ENCODE assay signal across 8 mouse cellular contexts in genomic region chr5:4023742-4024681, GRCm38 (mm10).
DNase-seq lines count a peak whose midpoint lies in the region; ATAC-seq and TF ChIP-seq lines count a peak whose summit lies in the region.

No protein-coding gene starts in this region.

- H3ac ChIP-seq in C2C12 (ENCODE audit: control insufficient read depth, insufficient read length, low read depth) = peak overlapping the region; percentile 8

- peak overlapping the region; percentile 66 for H3K27ac ChIP-seq in embryonic facial prominence, embryonic 12.5 days
- peak overlapping the region; percentile 75 for H3K27ac ChIP-seq in lung, embryonic 15.5 days

- peak; percentile 21 for DNase-seq in Muller cell, postnatal 12 days (ENCODE audit: inconsistent ontology term)
- peak; percentile 32 to 38 for DNase-seq in heart, postnatal 36 days
- DNase-seq in spleen, postnatal 4 days (ENCODE audit: low spot score in 2 of 2) = no peak
- no peak for DNase-seq in layer of hippocampus, postnatal 14 days (ENCODE audit: low spot score in 2 of 2)
- no peak for DNase-seq in frontal cortex, postnatal 36 days (ENCODE audit: low spot score in 2 of 2)

- no peak overlapping the region for H3K9ac ChIP-seq in embryonic facial prominence, embryonic 12.5 days
- H3K9ac ChIP-seq in lung, embryonic 15.5 days = no peak overlapping the region

- peaks cover 8% of the 10 kb centered on the region; the same call in 1 of the 2 replicates for H3K4me1 ChIP-seq in embryonic facial prominence, embryonic 12.5 days
- H3K4me1 ChIP-seq in lung, embryonic 15.5 days = peaks cover 9% of the 10 kb centered on the region; the same call in 1 of the 2 replicates

- no peaks in the 10 kb centered on the region for H3K27me3 ChIP-seq in C2C12 (ENCODE audit: control insufficient read depth, insufficient read depth, insufficient read length)
- no peaks in the 10 kb centered on the region for H3K27me3 ChIP-seq in embryonic facial prominence, embryonic 12.5 days
- no peaks in the 10 kb centered on the region for H3K27me3 ChIP-seq in lung, embryonic 15.5 days

- intact Hi-C loops in heart, postnatal 36 days (cut with DNase I) = loop anchor here (2.0 kb wide), 1 partner anchor 15 kb away; no protein-coding TSS in a partner anchor

- no peaks in the 10 kb centered on the region for H3K36me3 ChIP-seq in C2C12 (ENCODE audit: control insufficient read depth, insufficient read depth)
- peaks cover 16% of the 10 kb centered on the region; the same call in 1 of the 2 replicates for H3K36me3 ChIP-seq in embryonic facial prominence, embryonic 12.5 days
- 0 out of 2 replicates have a peak, but pooled peaks cover 3% of the 10 kb centered on the region for H3K36me3 ChIP-seq in lung, embryonic 15.5 days

- H3K79me3 ChIP-seq in C2C12 (ENCODE audit: low read depth) = no peaks in the 10 kb centered on the region

- H3K4me2 ChIP-seq in embryonic facial prominence, embryonic 12.5 days (replicated peaks) = peak overlapping the region; percentile 29; the same call in 1 of the 2 replicates
- peak overlapping the region; percentile 45 for H3K4me2 ChIP-seq in lung, embryonic 15.5 days

- TF ChIP-seq CTCF in C2C12 (IDR thresholded peaks at IDR 0.05; ENCODE audit: control insufficient read depth, insufficient read depth, insufficient read length) = no peak

- ATAC-seq in embryonic facial prominence, embryonic 12.5 days (ENCODE audit: insufficient number of reproducible peaks, insufficient read depth, low FRiP score, low TSS enrichment) = peak; percentile 82; the same call in 1 of the 2 replicates
- peak; percentile 92; the same call in 1 of the 2 replicates for ATAC-seq in lung, embryonic 15.5 days (ENCODE audit: borderline replicate concordance, extremely low read depth, low FRiP score, low TSS enrichment)

- H3K79me2 ChIP-seq in C2C12 (ENCODE audit: control insufficient read depth, insufficient read depth) = no peaks in the 10 kb centered on the region

- no peak overlapping the region for H3K4me3 ChIP-seq in C2C12 (ENCODE audit: insufficient read depth, poor library complexity, severe bottlenecking)
- no peak overlapping the region for H3K4me3 ChIP-seq in embryonic facial prominence, embryonic 12.5 days
- H3K4me3 ChIP-seq in lung, embryonic 15.5 days = peak overlapping the region; percentile 20

- 55% methylated on average over 16 of the region's 16 CpGs for WGBS in embryonic facial prominence, embryonic 12.5 days
- WGBS in lung, embryonic 15.5 days = 34% methylated on average over 16 of the region's 16 CpGs

- H3K9me3 ChIP-seq in embryonic facial prominence, embryonic 12.5 days = no peaks in the 10 kb centered on the region
- H3K9me3 ChIP-seq in lung, embryonic 15.5 days = no peaks in the 10 kb centered on the region

TF ChIP-seq in C2C12, 6 proteins besides CTCF, POLR2A, EP300 and RAD21:
- TF ChIP-seq MYOD1 (IDR thresholded peaks at IDR 0.05; ENCODE audit: control insufficient read depth, insufficient read length, low read depth) = no peak
- no peak for TF ChIP-seq MYOG (IDR thresholded peaks at IDR 0.05; ENCODE audit: control insufficient read depth, extremely low read depth, insufficient read length)
- no peak for TF ChIP-seq MAX (IDR thresholded peaks at IDR 0.05)
- TF ChIP-seq CEBPB (IDR thresholded peaks at IDR 0.05; ENCODE audit: low read depth) = no peak
- TF ChIP-seq FOSL1 (IDR thresholded peaks at IDR 0.05; ENCODE audit: insufficient read depth, low read length, poor library complexity, severe bottlenecking) = no peak
- TF ChIP-seq USF1 (IDR thresholded peaks at IDR 0.05; ENCODE audit: low read depth) = no peak

Comparison
In these comparisons a context has a peak if more than half of its experiments do, and no peak if none do; other contexts are left out.
1. DNase-seq: peak in Muller cell, postnatal 12 days (single experiment) and heart, postnatal 36 days (2 of 2); none in spleen, postnatal 4 days (0 of 2), layer of hippocampus, postnatal 14 days (0 of 2) and frontal cortex, postnatal 36 days (0 of 2).